Mouse (Mus musculus) liver, embryonic 14.5 days (tissue): ENCODE results near the gene Alyref.

Experiments used
- CTCF ChIP-seq: IDR thresholded peaks from 2 replicates; pipeline ENCODE4 v1.5.1; 2016; ENCODE audit warnings: antibody characterized with exemption, low read depth, control low read depth
- EP300 ChIP-seq: IDR thresholded peaks from 2 replicates; pipeline ENCODE4 v1.6.1; 2016; ENCODE audit warnings: antibody characterized with exemption, low read depth

- TF ChIP-seq CTCF (no peak), EP300 (no peak)
These were observed 35.6 kb upstream of the Alyref start, which contains the start of gene Mafg for GRCm38 (mm10) chr11:120633520-120634343.
